Mouse (Mus musculus) stomach, embryonic 14.5 days (tissue): ENCODE data around the gene Inafm2. TPM values are rescaled to one million over a fixed set of nuclear protein-coding genes. Genes with fewer than 3 reads are reported as not detected.

Experiments used
- ATAC-seq: fragments of 200-750 bp; cut with Nextera tagmentation; 2 replicates; pipeline ENCODE4 v1.8.0; 2017; ENCODE audit warnings: low read depth, moderate TSS enrichment; ENCODE audit not compliant: insufficient number of reproducible peaks, insufficient read depth, low FRiP score
- H3K27ac ChIP-seq: fragments of 300-500 bp; sonication (generic); 2 replicates; pipeline ENCODE4 v1.5.1; 2014; ENCODE audit warnings: mild to moderate bottlenecking, low read length, moderate library complexity, mixed read lengths
- H3K27me3 ChIP-seq: fragments of 300-500 bp; sonication (generic); 2 replicates; pipeline ENCODE4 v1.6.1; 2014; ENCODE audit warnings: low read length, control low read depth, mixed read lengths; ENCODE audit not compliant: control insufficient read depth, insufficient read depth
- H3K36me3 ChIP-seq: fragments of 300-500 bp; sonication (generic); 2 replicates; pipeline ENCODE4 v1.6.1; 2014; ENCODE audit warnings: mild to moderate bottlenecking, control low read depth, low read length, moderate library complexity, mixed read lengths; ENCODE audit not compliant: control insufficient read depth, insufficient read depth
- H3K4me1 ChIP-seq: fragments of 300-500 bp; sonication (generic); 2 replicates; pipeline ENCODE4 v1.6.1; 2014; ENCODE audit warnings: low read length, control low read depth, mixed read lengths; ENCODE audit not compliant: control insufficient read depth, insufficient read depth
- H3K4me2 ChIP-seq: fragments of 300-500 bp; sonication (generic); replicated peaks from 2 replicates; pipeline ENCODE4 v1.6.1; 2014; ENCODE audit warnings: low read depth, low read length, control low read depth
- H3K4me3 ChIP-seq: fragments of 300-500 bp; sonication (generic); 2 replicates; pipeline ENCODE4 v1.5.1; 2014; ENCODE audit warnings: low read depth, low read length, control low read depth
- H3K9ac ChIP-seq: fragments of 300-500 bp; sonication (generic); replicated peaks from 2 replicates; pipeline ENCODE4 v1.6.1; 2014; ENCODE audit warnings: low read depth, mild to moderate bottlenecking, control low read depth, low read length, moderate library complexity, mixed read lengths
- H3K9me3 ChIP-seq: fragments of 300-500 bp; sonication (generic); 2 replicates; pipeline ENCODE4 v1.6.1; 2016; ENCODE audit warnings: low read depth, low read length, control low read depth; ENCODE audit not compliant: control insufficient read depth
- WGBS: fragments of 180-500 bp; shearing (Covaris S2); extraction: QIAGEN DNeasy Blood & Tissue Kit; methylation state at CpG from one replicate; pipeline ENCODE4 v1.1.7; 2014; 5-methylcytosine and 5-hydroxymethylcytosine counted together
- polyA plus RNA-seq: library from polyadenylated mRNA; unstranded; fragments of >200 nt; fragmentation: Nextera tagmentation; extraction: Ambion mirVana; gene quantifications from 2 replicates; pipeline ENCODE4 v1.2.1, GENCODE M21; 2014

Gene Inafm2
- polyA plus RNA-seq, 1 experiment from 2014 or later: 33.0 TPM

DNA sequence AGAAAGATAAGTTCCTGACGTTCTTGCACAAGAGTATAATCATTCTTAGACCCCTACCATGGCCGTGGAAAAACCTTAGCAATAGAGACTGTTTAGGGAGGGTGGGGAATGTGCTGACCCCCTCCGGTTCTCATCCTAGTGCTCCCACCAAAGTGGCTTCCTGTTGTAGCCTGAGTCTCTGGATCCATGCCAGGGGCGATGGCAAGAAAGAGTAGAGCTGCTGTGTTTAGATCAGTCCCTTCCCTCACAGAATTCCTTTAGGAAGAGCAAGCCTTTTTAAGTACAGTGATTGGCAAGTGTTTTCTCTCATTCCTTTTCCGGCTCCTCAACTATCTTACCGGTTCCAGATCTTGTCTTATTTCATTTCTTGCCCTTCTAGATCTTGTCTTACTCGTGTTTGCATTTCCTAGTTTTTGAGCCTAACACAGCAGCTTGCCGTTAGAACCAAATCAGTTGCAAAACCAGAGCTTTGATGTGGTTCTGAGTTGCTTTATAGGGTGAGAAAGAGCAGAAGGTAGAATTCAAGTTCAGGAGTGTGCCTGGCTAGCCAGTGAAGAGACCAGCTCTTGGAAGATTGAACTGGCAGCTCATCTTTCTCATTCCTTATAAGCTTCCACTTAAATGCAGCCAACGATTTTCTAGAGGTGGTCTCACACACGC lies 1.9 kb downstream of the Inafm2 start:
- no peak overlapping the region for H3K27ac ChIP-seq
- peak overlapping the region; percentile 89 for H3K4me2 ChIP-seq
- H3K9ac ChIP-seq: no peak overlapping the region
- H3K27me3 ChIP-seq: no peaks in the 10 kb centered on the region
- no peaks in the 10 kb centered on the region for H3K36me3 ChIP-seq
- no peaks in the 10 kb centered on the region for H3K9me3 ChIP-seq
- ATAC-seq: no peak
- peak overlapping the region; percentile 69; the same call in 1 of the 2 replicates for H3K4me3 ChIP-seq
- H3K4me1 ChIP-seq: peaks cover 21% of the 10 kb centered on the region
- 28% methylated on average over 10 of the region's 10 CpGs for WGBS

DNA sequence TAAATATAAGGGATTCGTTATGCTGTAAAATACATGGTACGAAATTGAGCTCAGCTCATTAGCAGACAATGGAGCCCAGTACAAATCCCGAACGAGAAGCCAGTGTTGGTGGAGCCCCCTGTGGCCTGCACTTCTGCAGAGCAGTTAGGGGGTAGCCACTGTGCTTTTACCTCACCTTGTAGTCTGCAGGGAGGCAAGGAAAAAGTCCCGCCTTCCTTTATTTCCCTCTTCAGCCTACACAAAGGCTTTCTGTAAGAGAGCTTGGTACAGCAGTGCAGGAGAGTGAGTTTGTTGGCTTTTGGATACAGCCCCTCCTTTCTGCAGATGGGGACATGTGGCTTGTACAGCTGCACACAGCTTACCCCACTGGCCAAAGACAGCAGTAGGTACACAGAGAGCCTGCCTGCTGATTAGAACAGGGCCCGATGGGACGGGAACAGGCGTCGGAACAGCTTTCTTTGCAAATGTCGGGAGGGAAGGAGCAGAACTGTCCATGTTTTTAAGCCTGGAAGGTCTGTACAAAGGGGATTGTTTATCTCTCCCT lies 3.9 kb downstream of the Inafm2 start:
- WGBS: 54% methylated on average over 10 of the region's 10 CpGs
- Histone ChIP-seq H3K4me2 (no peak overlapping the region), H3K9me3 (no peaks in the 10 kb centered on the region), H3K9ac (no peak overlapping the region), H3K4me3 (no peak overlapping the region), H3K36me3 (no peaks in the 10 kb centered on the region), H3K27ac (peak overlapping the region; percentile 17; the same call in 1 of the 2 replicates), H3K27me3 (no peaks in the 10 kb centered on the region), H3K4me1 (peaks cover 21% of the 10 kb centered on the region)
- no peak for ATAC-seq

DNA sequence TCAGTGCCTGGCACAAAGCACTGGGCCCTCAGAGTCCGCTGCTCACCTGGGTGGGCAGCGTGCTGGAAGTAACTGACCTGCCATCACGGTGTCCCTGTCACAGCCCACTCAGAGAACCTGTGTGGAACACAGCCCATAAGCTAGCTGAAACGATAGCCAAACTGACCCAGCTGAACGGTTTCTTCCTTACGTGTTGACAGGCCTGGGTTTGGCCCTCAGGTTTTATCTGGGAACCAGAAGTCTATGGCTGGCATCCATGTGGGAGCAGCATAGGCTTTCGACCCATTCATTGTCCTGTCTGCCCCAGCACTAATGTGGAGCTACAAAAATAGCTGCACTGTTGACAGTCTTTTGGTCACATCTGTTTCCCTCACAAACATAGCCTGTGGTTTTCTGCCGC lies 4.9 kb downstream of the Inafm2 start:
- no peak for ATAC-seq
- Histone ChIP-seq H3K4me1 (peaks cover 18% of the 10 kb centered on the region), H3K9ac (no peak overlapping the region), H3K27me3 (no peaks in the 10 kb centered on the region), H3K27ac (no peak overlapping the region), H3K9me3 (no peaks in the 10 kb centered on the region), H3K4me3 (no peak overlapping the region), H3K4me2 (no peak overlapping the region), H3K36me3 (no peaks in the 10 kb centered on the region)
- 83% methylated on average over 8 of the region's 8 CpGs for WGBS

DNA sequence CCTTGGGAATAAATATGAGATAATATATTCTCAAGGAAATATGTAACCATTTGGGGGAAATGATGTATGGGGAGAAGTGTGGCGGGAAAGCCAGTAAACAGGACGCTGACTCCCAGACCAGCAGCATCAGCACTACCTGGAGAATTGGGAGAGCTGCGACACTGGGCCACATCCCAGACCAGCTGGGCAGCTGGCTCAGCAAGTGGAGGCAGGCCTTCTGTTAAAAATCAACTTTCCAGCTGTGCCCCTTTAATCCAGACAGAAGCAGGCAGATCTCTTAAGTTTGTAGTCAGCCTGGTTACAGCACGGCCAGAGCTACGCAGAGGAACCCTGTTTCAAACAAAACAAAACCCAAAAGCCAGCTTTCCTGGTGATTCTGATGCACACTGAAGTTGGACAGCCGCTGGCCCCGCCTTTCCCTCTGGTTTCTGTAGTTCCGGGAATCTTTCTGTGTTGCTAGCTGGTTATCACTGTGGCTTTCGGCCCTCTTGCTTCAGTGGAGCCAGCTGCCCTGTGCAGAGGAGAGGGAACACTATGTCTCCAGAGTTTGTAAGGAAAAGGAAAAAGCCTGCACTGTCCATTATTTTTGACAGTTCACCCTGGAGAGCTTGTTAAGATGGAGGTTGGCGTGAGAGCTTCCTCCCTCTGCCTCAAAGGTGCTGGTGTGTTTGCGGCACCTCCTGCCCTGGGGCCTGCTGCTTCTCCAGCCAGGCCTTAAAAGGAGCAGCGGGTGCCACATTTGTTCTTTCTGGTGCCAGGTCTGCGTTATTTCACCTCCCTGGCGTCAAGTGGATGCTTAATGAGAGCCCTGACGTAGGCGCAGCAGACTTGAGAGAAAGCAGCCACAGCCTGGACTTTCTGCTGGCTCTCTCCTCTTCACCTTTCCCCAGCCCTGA lies 6.6 kb downstream of the Inafm2 start:
- no peak for ATAC-seq
- no peak overlapping the region for H3K4me2 ChIP-seq
- no peaks in the 10 kb centered on the region for H3K36me3 ChIP-seq
- no peaks in the 10 kb centered on the region for H3K27me3 ChIP-seq
- H3K9me3 ChIP-seq: no peaks in the 10 kb centered on the region
- H3K27ac ChIP-seq: peak overlapping the region; percentile 72
- H3K4me1 ChIP-seq: peaks cover 12% of the 10 kb centered on the region
- no peak overlapping the region for H3K4me3 ChIP-seq
- H3K9ac ChIP-seq: no peak overlapping the region
- 50% methylated on average over 16 of the region's 16 CpGs for WGBS

DNA sequence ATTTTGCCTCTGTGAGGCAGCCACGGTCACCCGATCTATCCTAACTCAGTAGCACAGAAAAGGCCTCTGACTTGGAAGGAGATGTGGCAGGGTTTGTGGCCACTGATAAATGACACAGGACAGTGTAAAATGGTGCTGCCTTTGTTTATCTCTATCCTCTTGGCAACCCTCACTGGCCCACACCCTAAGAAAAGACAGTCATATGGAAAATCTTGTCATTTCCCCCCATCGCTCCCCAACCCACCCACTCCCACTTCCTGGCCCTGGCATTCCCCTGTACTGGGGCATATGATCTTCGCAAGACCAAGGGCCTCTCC lies 7.2 kb downstream of the Inafm2 start:
- Histone ChIP-seq H3K4me2 (no peak overlapping the region), H3K4me1 (peaks cover 7% of the 10 kb centered on the region), H3K36me3 (no peaks in the 10 kb centered on the region), H3K9me3 (no peaks in the 10 kb centered on the region), H3K4me3 (no peak overlapping the region), H3K27ac (peak overlapping the region; percentile 72; the same call in 1 of the 2 replicates), H3K27me3 (no peaks in the 10 kb centered on the region), H3K9ac (no peak overlapping the region)
- no peak for ATAC-seq
- WGBS: 55% methylated on average over 4 of the region's 4 CpGs

DNA sequence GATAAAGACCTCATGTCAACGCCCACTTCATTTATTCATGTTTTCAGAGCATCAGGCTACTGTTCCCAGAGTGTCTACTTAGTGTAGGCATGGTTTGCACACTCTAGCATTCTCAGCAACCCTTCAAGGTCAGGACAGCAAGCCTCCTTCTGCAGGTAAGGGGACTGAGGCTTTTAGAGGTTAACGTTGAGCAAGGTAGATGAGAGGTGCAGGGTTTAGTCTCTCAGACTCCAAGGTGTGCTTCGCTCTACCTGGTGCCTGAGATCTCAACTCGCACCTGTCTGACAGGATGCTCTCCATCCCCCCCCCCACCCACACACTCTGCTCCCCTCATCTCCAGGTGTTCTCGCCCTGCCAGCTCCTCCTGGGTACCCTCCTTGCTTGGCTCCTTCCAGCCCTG lies 8.6 kb downstream of the Inafm2 start:
- Histone ChIP-seq H3K9ac (no peak overlapping the region), H3K36me3 (no peaks in the 10 kb centered on the region), H3K4me3 (no peak overlapping the region), H3K27ac (no peak overlapping the region), H3K4me1 (peaks cover 7% of the 10 kb centered on the region), H3K27me3 (no peaks in the 10 kb centered on the region), H3K9me3 (no peaks in the 10 kb centered on the region), H3K4me2 (no peak overlapping the region)
- WGBS: 84% methylated on average over 5 of the region's 5 CpGs
- no peak for ATAC-seq

DNA sequence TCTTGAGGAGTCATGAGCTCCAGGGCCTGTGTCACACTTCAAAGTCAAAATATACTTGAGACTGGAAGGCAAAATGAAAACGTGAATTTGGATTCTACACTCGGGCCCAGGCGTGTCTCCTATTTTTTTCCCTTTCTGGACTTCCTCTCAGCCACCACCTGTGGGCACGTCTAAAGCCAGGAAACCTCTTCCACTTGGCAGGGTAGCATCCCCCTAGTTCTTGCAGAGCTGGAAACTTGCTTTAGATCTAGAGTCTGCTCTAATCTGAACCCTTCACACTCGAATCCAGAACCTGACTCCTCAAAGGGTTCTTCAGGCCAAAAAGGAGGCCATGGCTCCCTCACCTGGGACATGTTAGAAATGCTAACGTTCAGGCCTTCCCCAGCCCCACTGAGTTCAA lies 9.8 kb downstream of the Inafm2 start:
- 82% methylated on average over 6 of the region's 6 CpGs for WGBS
- ATAC-seq: no peak

DNA sequence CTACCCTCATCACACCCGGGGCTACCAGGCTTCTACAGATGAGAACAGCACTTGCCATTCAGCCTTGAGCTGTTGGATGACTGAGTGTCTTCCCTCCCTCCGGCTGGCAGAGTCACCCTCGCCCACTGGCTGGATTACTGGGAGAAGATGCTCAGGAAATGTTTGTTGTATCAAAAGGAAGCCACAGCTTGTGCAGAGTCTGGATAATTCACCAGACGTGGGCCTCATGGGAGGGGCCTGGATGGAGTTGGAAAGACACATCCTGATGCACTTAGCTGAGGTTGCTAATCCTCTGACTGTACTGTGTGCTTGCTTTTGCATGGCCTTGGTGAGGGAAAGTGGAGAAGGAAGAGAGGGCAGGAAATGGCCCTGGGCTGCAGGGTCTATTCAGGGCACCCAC lies 10.5 kb downstream of the Inafm2 start:
- no peak for ATAC-seq
- Histone ChIP-seq H3K36me3 (no peaks in the 10 kb centered on the region), H3K27me3 (no peaks in the 10 kb centered on the region), H3K4me1 (peaks cover 1% of the 10 kb centered on the region), H3K4me3 (no peak overlapping the region), H3K9me3 (no peaks in the 10 kb centered on the region), H3K4me2 (no peak overlapping the region), H3K9ac (no peak overlapping the region), H3K27ac (no peak overlapping the region)
- 71% methylated on average over 4 of the region's 4 CpGs for WGBS

More for the DNA sequence above, 9.8 kb downstream of the Inafm2 start:
- no peak overlapping the region for H3K9ac ChIP-seq
- H3K4me1 ChIP-seq: peaks cover 2% of the 10 kb centered on the region
- no peaks in the 10 kb centered on the region for H3K27me3 ChIP-seq
- H3K36me3 ChIP-seq: no peaks in the 10 kb centered on the region
- H3K4me2 ChIP-seq: no peak overlapping the region
- H3K9me3 ChIP-seq: no peaks in the 10 kb centered on the region
- no peak overlapping the region for H3K27ac ChIP-seq
- H3K4me3 ChIP-seq: no peak overlapping the region
